Mouse (Mus musculus) frontal cortex, postnatal 10 days (tissue): ENCODE results near the gene Rangap1.

Experiments used
- DNase-seq, 2 experiments: peaks; one replicate each; pipeline ENCODE4 v3.0.0; 2022; ENCODE audit warnings: low spot score in 2 of 2, mixed read lengths in 1 of 2

Rangap1 gene

GRCm38 (mm10) chr15:81744992-81745600, at the start of gene Rangap1, which contains the start of gene Zc3h7b:
TSS of gene Rangap1 (minus strand) at chr15:81745530.
TSS of gene Zc3h7b (plus strand) at chr15:81745057.
- peak; percentile 54 to 65 for DNase-seq

- no peak for DNase-seq
Observed at GRCm38 (mm10) chr15:81792444-81792843, 47.1 kb upstream of the Rangap1 start.

- no peak for DNase-seq
Observed at GRCm38 (mm10) chr15:81787525-81787924, 42.2 kb upstream of the Rangap1 start.

DNA sequence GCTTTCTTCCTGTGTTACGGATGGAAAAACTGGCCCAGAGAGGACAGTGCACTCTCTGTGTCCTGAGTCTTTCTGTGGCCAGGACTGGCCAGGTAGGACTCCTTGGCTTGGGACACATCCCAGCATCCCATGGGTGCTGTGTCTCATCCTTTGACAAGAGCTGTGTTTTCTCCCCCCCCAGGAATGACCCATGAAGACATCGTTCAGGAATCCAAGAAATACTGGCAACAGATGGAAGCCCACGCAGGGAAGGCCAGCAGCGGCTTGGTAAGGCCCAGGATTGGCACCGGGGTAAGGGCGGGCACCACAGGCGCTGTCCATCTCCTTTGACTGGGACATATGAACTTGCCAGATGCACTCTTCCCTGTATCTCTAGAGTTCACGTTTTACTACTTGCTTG, 40.4 kb upstream of the Rangap1 start:
- DNase-seq: no peak

DNA sequence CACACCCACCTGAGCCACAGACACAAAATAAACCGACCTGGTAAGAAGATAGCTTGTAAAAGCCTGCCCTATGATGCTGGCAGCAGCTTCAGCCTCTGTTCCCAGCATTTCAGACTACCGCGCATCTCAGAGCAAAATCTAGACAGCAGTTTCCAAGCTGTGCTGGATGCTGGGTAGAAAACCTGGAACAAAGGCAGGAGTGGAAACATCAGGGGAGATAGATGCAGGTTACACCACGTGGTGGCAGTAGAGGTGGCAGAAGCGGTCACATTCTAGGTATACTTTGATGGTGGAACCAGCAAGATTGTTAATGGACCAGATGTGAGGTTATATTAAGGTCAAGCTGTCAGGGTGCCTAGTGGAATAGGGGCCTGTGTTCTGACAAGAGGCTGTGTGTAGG, 39.4 kb upstream of the Rangap1 start:
- DNase-seq: no peak

GRCm38 (mm10) chr15:81781816-81782215, 36.5 kb upstream of the Rangap1 start:
- no peak for DNase-seq

DNA sequence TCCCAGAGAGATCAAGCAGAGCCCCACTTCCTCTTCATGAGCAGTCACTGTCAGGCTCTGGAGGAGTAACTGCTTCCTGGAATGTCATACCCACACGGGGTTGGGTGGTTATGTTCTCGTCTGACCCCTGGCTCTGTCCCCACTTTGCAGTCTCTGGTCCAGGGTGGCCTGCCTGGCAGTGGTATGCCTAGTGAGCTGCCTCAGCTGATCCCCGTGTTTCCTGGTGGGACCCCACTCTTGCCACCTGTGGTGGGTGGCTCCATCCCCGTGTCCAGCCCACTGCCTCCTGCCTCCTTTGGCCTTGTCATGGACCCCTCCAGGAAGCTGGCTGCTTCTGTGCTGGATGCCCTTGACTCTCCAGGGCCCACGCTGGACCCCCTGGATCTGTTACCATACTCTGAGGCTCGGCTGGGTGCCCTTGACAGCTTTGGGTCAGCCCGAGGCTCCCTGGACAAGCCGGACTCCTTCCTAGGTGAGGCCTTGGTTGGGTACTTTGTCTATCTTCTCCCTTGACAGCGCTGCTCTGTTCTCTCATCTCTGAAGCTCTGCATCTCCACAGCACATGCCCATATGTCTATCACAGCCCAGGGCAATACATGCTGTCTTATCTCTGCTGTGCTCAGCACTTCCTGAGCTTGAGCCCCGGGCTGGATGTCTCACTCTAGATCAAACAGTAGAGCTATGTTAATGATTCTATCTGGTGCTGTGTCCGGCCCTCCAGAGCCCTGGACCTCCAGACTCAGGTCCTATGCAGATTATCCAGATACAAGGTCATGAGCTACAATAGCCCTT, 31.5 kb upstream of the Rangap1 start:
- DNase-seq: no peak

GRCm38 (mm10) chr15:81774505-81775171, 29.3 kb upstream of the Rangap1 start:
- DNase-seq: no peak

GRCm38 (mm10) chr15:81772431-81773120, 27.2 kb upstream of the Rangap1 start:
- DNase-seq: no peak

GRCm38 (mm10) chr15:81769037-81769436, 23.7 kb upstream of the Rangap1 start:
- no peak for DNase-seq

DNA sequence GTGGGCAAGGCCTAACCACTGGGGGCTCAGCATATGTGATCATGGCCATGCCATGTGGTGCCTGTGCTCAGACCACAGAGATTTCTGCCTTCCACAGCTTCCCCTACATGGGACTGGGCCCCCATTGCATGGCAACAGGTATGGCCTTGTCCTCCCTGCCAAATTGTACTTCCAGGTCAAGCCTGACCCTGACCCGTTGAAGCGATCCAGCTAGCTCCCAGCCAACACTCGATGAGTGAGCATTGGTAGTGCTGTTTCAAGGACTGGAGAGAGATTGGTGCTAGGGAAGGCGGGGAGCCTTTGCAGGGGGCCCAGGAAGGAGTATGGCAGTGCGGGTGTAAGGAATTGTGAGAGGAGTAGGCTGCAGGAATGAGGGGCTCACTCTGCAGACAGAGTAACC, 21.1 kb upstream of the Rangap1 start:
- DNase-seq: no peak

GRCm38 (mm10) chr15:81765651-81766050, 20.3 kb upstream of the Rangap1 start:
- DNase-seq: no peak

- DNase-seq: no peak
Observed at GRCm38 (mm10) chr15:81764573-81764972, 19.2 kb upstream of the Rangap1 start.

GRCm38 (mm10) chr15:81761959-81762358, 16.6 kb upstream of the Rangap1 start:
- no peak for DNase-seq

GRCm38 (mm10) chr15:81761381-81761780, 16.1 kb upstream of the Rangap1 start:
- no peak for DNase-seq

- no peak for DNase-seq
Observed at GRCm38 (mm10) chr15:81760361-81761079, 15.2 kb upstream of the Rangap1 start.

- DNase-seq: no peak
Observed at GRCm38 (mm10) chr15:81759542-81759941, 14.2 kb upstream of the Rangap1 start.

DNA sequence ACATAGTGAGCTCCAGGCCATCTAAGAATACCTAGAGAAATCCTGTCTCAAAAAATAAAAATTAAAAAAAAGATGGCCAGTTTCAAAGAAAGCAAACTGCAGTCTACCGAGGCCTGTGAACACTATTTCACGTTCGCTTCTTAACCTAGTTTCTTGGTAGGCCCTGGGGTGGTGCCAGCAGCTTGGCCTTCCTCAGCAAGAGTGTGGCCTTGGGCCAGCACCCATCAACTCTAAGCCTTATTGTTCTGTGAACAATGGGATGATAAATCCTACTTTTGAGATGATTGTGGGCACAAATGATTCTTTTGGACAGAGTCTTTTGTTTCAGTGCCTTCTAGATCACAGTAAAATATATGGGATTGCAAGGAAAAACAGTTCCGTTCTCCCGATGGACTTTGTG, 13.4 kb upstream of the Rangap1 start:
- no peak for DNase-seq

DNA sequence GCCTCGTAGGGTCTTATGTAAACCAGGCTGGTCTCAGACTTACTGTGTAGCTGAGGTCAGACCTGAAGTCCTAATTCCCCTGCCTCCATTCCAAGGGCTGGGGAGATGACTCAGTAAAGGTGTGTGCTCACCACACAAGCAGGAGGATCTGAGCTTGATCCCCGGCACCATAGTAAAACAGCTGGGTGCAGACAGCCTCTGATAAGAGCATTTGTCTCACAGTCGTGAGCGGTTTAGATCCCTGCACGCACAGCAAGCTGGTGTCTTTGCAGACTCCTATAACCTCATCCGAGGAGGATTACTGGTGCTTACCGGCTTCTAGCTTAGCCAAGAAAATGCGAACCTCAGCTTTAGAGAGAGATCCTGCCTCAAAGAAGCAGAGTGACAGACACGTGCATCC, 8.3 kb upstream of the Rangap1 start:
- DNase-seq: no peak

GRCm38 (mm10) chr15:81749742-81750141, 4.4 kb upstream of the Rangap1 start:
- no peak for DNase-seq

DNA sequence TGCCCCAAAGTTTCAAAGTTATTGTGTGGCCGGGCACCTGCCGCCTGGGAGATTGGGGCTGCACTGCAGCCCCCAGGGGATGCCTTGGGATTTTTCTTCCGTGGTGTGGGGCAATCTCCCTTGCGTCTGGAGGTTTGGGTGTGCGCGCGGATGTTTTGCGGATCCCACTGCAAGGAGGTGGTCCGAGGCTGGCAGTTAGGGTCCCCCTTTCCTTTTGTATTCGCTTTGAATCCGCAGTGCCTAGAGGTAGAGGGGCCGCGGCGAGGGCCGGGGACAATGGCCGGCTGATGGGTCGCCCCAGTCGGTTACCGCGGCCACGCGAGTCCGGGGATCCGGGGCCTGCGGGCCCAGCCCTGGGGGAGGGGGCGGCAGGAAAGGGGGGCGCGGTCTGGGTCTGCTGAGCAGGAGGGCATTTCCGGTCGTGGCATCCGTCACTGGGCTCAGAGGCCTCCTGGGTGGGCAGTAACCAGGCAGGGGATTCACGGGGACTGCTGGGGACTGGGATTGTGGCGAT, 328 bp upstream of the Rangap1 start:
- DNase-seq: peak; percentile 54 to 69
